Mouse (Mus musculus): ENCODE results near the gene Ric8b. TPM values are rescaled to one million over a fixed set of nuclear protein-coding genes. Genes with fewer than 3 reads are reported as not detected.
A peak's percentile ranks its signal among the peaks of the same experiment; 100 is the strongest.

Ric8b gene
- polyA plus RNA-seq (2012; rRNA removed): 21.7 and 23.7 TPM in 2 replicates

- peak; percentile 97 for DNase-seq (ENCODE audit: low spot score)
These were observed at the start of gene Ric8b for GRCm38 (mm10) chr10:84916810-84917730. Gene Ric8b, plus strand, starts transcription at chr10:84917616.

- DNase-seq (ENCODE audit: low spot score): no peak
These were observed 46.1 kb upstream of the Ric8b start for GRCm38 (mm10) chr10:84871285-84871684.

- DNase-seq (ENCODE audit: low spot score): no peak
These were observed 45.5 kb upstream of the Ric8b start for GRCm38 (mm10) chr10:84871921-84872320.

GRCm38 (mm10) chr10:84879823-84880571, 37.4 kb upstream of the Ric8b start:
- DNase-seq (ENCODE audit: low spot score): no peak

GRCm38 (mm10) chr10:84882528-84882927, 34.9 kb upstream of the Ric8b start:
- no peak for DNase-seq (ENCODE audit: low spot score)

- DNase-seq (ENCODE audit: low spot score): no peak
These were observed 32.0 kb upstream of the Ric8b start for GRCm38 (mm10) chr10:84885341-84885884.

GRCm38 (mm10) chr10:84886221-84886627, 31.2 kb upstream of the Ric8b start:
- DNase-seq (ENCODE audit: low spot score): no peak

- no peak for DNase-seq (ENCODE audit: low spot score)
These were observed 30.6 kb upstream of the Ric8b start for GRCm38 (mm10) chr10:84886785-84887184.

- DNase-seq (ENCODE audit: low spot score): no peak
These were observed 28.1 kb upstream of the Ric8b start for GRCm38 (mm10) chr10:84889096-84889846.

GRCm38 (mm10) chr10:84895810-84896358, 21.5 kb upstream of the Ric8b start:
- DNase-seq (ENCODE audit: low spot score): no peak

GRCm38 (mm10) chr10:84896941-84897930, 20.2 kb upstream of the Ric8b start:
- DNase-seq (ENCODE audit: low spot score): no peak

GRCm38 (mm10) chr10:84898144-84898979, 19.1 kb upstream of the Ric8b start:
- no peak for DNase-seq (ENCODE audit: low spot score)

GRCm38 (mm10) chr10:84901676-84902075, 15.7 kb upstream of the Ric8b start:
- DNase-seq (ENCODE audit: low spot score): no peak

GRCm38 (mm10) chr10:84902213-84902612, 15.2 kb upstream of the Ric8b start:
- no peak for DNase-seq (ENCODE audit: low spot score)

- DNase-seq (ENCODE audit: low spot score): no peak
These were observed 14.1 kb upstream of the Ric8b start for GRCm38 (mm10) chr10:84903307-84903706.

GRCm38 (mm10) chr10:84903742-84904141, 13.7 kb upstream of the Ric8b start:
- DNase-seq (ENCODE audit: low spot score): no peak

- no peak for DNase-seq (ENCODE audit: low spot score)
These were observed 10.5 kb upstream of the Ric8b start for GRCm38 (mm10) chr10:84906895-84907294.

- peak; percentile 12 for DNase-seq (ENCODE audit: low spot score)
These were observed 9.4 kb upstream of the Ric8b start for GRCm38 (mm10) chr10:84908006-84908405.

GRCm38 (mm10) chr10:84908471-84908870, 8.9 kb upstream of the Ric8b start:
- peak; percentile 9 for DNase-seq (ENCODE audit: low spot score)
